Comparison of ENCODE assay signal across 25 mouse cellular contexts in the genomic region with DNA sequence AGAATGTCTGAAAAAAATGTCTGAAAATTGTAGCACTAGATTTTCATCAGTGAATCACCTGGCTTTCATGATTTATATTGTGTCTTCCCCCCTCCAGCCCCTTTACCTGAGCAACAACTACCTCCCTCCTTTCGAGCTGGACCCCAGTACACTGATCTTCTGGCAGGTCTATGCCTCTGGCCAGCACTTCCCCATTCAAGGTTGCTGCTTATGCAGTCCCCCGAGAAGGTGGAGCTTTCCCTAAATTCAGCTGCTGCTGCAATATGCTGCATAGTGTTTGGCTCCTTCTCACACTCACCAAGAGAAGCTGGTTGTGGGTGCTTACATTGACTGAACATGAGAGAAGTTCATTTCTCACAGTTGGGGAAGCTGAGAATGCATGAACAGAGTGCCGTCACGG.
"Had no signal": no experiment of that assay in that cellular context is flagged by ENCODE, and none has a peak within 500 bp of the region (broad histone marks: within the 10 kb centered on the region; RNA-seq: fewer than 3 reads in every experiment).

No protein-coding gene starts in this region.

- H3K4me1 ChIP-seq: intestine, embryonic 15.5 days; kidney, embryonic 15.5 days; liver, embryonic 13.5 days had no signal

- DNase-seq: gastrocnemius, adult 2 months; gastrocnemius, postnatal 10 days; gastrocnemius, postnatal 25 days; heart, adult 18-20 months; heart, postnatal 14 days; heart, postnatal 36 days; kidney, adult 11 months; kidney, adult 2 months; kidney, adult 9 months; kidney, postnatal 14 days; kidney, postnatal 36 days; layer of hippocampus, adult 9-11 months; liver; liver, embryonic 13.5 days had no signal

- H3K4me3 ChIP-seq: gastrocnemius, adult 2 months; heart, embryonic 13.5 days; heart, embryonic 15.5 days; hindbrain, embryonic 13.5 days; hindbrain, embryonic 15.5 days; intestine, embryonic 15.5 days; kidney, embryonic 15.5 days; left cerebral cortex, adult 2 months; limb, embryonic 10.5 days; limb, embryonic 12.5 days; liver, embryonic 13.5 days had no signal

- H3K27me3 ChIP-seq: heart, embryonic 13.5 days; heart, embryonic 15.5 days; hindbrain, embryonic 13.5 days; hindbrain, embryonic 15.5 days; intestine, embryonic 15.5 days; kidney, embryonic 15.5 days; limb, embryonic 12.5 days; liver, embryonic 13.5 days had no signal

- H3K36me3 ChIP-seq: heart, embryonic 15.5 days; hindbrain, embryonic 15.5 days; intestine, embryonic 15.5 days; limb, embryonic 10.5 days; liver, embryonic 13.5 days had no signal

- H3K27ac ChIP-seq: gastrocnemius, adult 2 months; heart, embryonic 13.5 days; heart, embryonic 15.5 days; hindbrain, embryonic 13.5 days; hindbrain, embryonic 15.5 days; hindbrain, postnatal 0 days; intestine, embryonic 15.5 days; kidney, embryonic 15.5 days; kidney, postnatal 0 days; left cerebral cortex, adult 2 months; limb, embryonic 10.5 days; limb, embryonic 12.5 days; liver, embryonic 13.5 days had no signal

- ATAC-seq: hindbrain, postnatal 0 days; intestine, embryonic 15.5 days had no signal

- H3K9me3 ChIP-seq: heart, embryonic 13.5 days; heart, embryonic 15.5 days; hindbrain, embryonic 13.5 days; hindbrain, embryonic 15.5 days; intestine, embryonic 15.5 days; kidney, embryonic 15.5 days; limb, embryonic 10.5 days; limb, embryonic 12.5 days; liver, embryonic 13.5 days had no signal
